ENCODE assay signal across 28 mouse cellular contexts in genomic region chr15:90607181-90607580, GRCm38 (mm10).
"Had no signal": no experiment of that assay in that cellular context is flagged by ENCODE, and none has a peak within 500 bp of the region (broad histone marks: within the 10 kb centered on the region; RNA-seq: fewer than 3 reads in every experiment).

No protein-coding gene starts in this region.

- H3K36me3 ChIP-seq: heart, embryonic 13.5 days; heart, embryonic 15.5 days; hindbrain, embryonic 10.5 days; hindbrain, embryonic 13.5 days; hindbrain, embryonic 15.5 days; kidney, embryonic 15.5 days; limb, embryonic 10.5 days; limb, embryonic 12.5 days; liver, embryonic 13.5 days; liver, embryonic 15.5 days had no signal

- H3K27ac ChIP-seq: gastrocnemius, adult 2 months; heart, adult 2 months; heart, embryonic 13.5 days; heart, embryonic 15.5 days; hindbrain, embryonic 10.5 days; hindbrain, embryonic 13.5 days; hindbrain, embryonic 15.5 days; hindbrain, postnatal 0 days; kidney, embryonic 15.5 days; kidney, postnatal 0 days; left cerebral cortex, adult 2 months; limb, embryonic 10.5 days; limb, embryonic 12.5 days; liver, embryonic 13.5 days; liver, embryonic 15.5 days had no signal

- H3K4me1 ChIP-seq: hindbrain, embryonic 10.5 days; hindbrain, embryonic 13.5 days; liver, embryonic 13.5 days; liver, embryonic 15.5 days had no signal

- H3K4me2 ChIP-seq: heart, embryonic 11.5 days; heart, embryonic 13.5 days; heart, embryonic 15.5 days; hindbrain, embryonic 13.5 days; hindbrain, embryonic 15.5 days; kidney, embryonic 15.5 days; limb, embryonic 12.5 days; liver, embryonic 11.5 days; liver, embryonic 13.5 days; liver, embryonic 15.5 days had no signal

- H3K4me3 ChIP-seq: gastrocnemius, adult 2 months; heart, adult 2 months; heart, embryonic 13.5 days; heart, embryonic 15.5 days; hindbrain, embryonic 10.5 days; hindbrain, embryonic 13.5 days; hindbrain, embryonic 15.5 days; kidney, embryonic 15.5 days; left cerebral cortex, adult 2 months; limb, embryonic 10.5 days; limb, embryonic 12.5 days; liver, embryonic 13.5 days; liver, embryonic 15.5 days had no signal

- H3K9ac ChIP-seq: heart, embryonic 13.5 days; heart, embryonic 15.5 days; hindbrain, embryonic 13.5 days; hindbrain, embryonic 15.5 days; kidney, embryonic 15.5 days; limb, embryonic 12.5 days; liver, embryonic 13.5 days; liver, embryonic 15.5 days; liver, postnatal 0 days had no signal

- H3K9me3 ChIP-seq: heart, embryonic 13.5 days; heart, embryonic 15.5 days; hindbrain, embryonic 10.5 days; hindbrain, embryonic 13.5 days; hindbrain, embryonic 15.5 days; kidney, embryonic 15.5 days; limb, embryonic 10.5 days; limb, embryonic 12.5 days; liver, embryonic 13.5 days; liver, embryonic 15.5 days had no signal

- H3K27me3 ChIP-seq: heart, embryonic 13.5 days; heart, embryonic 15.5 days; hindbrain, embryonic 13.5 days; hindbrain, embryonic 15.5 days; kidney, embryonic 15.5 days; limb, embryonic 12.5 days; liver, embryonic 13.5 days; liver, embryonic 15.5 days had no signal

- DNase-seq: gastrocnemius, adult 2 months; gastrocnemius, postnatal 10 days; gastrocnemius, postnatal 25 days; heart, adult 11 months; heart, adult 2 months; heart, postnatal 4 days; kidney, adult 11 months; kidney, adult 2 months; kidney, adult 9 months; kidney, postnatal 14 days; kidney, postnatal 36 days; liver; liver, embryonic 13.5 days; liver, postnatal 0 days had no signal

- ATAC-seq: hindbrain, postnatal 0 days; liver, postnatal 0 days had no signal
